Mouse (Mus musculus) kidney, postnatal 14 days (tissue): ENCODE results near the gene Zfp991.
"Not testable (repeated sequence)": the region's sequence is repeated elsewhere in the genome, so short reads cannot be mapped to it uniquely, and the experiment has no call there.

ENCODE experiments used
- DNase-seq: peaks from one replicate; pipeline ENCODE4 v3.0.0; 2022; ENCODE audit warnings: mixed read lengths

Gene Zfp991

DNA sequence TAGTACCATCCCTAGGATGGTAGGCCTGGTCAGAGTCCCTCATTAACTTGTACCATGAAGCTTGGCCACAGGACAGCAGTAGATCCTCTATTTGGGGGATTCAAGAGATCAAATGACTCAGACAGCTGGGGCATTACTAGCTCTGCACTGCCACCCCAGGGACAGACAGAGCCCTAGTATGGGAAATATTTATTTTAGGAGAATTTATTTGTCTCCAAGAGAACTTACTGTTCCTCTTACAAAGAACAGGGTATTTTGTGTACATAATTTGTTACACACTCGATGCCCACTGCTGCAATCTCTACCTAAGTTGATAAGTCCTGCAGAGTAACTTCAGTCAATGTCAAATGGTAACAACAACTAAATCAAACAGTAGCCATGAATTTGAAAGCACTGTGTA lies 55.0 kb downstream of the Zfp991 start:
- DNase-seq = not testable (repeated sequence)

GRCm38 (mm10) chr4:147187283-147187965 lies 55.6 kb downstream of the Zfp991 start:
- DNase-seq = not testable (repeated sequence)

GRCm38 (mm10) chr4:147195186-147195585 lies 63.3 kb downstream of the Zfp991 start:
- DNase-seq = not testable (repeated sequence)

- not testable (repeated sequence) for DNase-seq
These were observed 65.4 kb downstream of the Zfp991 start for GRCm38 (mm10) chr4:147197210-147197609.

DNA sequence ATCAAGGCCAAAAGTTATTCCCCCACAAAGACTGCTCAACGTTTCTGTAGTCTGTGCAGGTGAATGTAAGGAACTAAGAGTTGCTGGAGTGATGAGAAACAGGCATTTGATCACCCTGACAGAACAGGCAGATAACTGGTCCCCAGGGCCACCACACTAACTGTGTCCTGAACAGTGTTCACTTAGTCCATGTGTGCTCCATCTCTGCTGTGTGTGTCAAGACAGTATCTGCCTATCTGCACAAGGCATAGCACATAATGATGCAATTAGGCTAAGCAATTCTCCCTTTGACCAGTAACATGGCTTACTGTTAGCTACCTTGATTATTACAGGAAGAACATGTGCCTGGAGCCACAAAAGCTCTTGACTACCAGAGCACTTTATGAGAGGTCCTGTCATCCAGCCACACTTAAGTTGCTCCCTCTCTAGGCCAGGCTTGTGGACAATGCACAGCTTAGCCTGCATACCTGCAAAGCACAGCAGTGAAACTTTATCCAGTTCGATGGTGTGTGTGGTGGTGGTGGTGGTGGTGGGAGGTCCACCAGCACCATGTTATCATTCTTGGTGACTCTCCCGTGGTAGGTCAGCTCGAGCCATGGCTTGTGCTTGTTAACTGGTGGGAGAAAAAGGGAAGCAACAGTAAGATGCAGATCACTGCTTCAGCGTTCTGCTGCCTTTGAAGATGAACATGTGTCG lies 67.4 kb downstream of the Zfp991 start:
- DNase-seq = not testable (repeated sequence)

DNA sequence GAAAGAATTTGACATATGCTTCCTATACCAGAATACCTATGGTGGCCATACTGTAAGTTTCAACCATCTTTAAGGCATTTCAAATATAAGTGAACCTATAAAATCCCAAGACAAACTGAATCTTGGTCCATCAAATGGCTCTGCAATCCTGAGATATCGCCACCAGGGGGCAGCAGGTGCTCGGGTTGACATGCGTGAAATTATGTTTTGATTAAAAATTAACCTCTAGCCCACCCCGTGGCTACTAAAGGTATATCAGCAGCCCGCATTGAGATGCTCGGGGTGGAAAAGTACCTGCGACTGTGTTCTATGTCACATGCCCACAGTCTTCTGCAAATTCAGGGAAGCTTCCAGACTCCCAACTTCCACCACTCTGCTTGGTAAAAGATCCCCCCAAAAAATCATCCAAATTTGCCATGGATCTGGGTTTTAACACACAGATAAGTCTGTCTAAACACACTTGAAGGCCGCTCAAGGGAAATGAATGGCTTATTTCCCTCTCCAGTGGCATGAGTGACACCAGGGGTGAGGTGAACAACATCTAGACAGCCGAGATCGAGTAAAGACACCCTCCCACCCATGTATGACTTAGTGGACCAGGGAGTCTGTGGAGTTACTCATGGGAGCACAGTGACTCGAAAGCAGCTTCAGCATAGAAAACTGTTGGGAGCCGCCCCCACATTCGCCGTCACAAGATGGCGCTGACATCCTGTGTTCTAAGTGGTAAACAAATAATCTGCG lies 70.3 kb downstream of the Zfp991 start:
- DNase-seq = not testable (repeated sequence)

DNA sequence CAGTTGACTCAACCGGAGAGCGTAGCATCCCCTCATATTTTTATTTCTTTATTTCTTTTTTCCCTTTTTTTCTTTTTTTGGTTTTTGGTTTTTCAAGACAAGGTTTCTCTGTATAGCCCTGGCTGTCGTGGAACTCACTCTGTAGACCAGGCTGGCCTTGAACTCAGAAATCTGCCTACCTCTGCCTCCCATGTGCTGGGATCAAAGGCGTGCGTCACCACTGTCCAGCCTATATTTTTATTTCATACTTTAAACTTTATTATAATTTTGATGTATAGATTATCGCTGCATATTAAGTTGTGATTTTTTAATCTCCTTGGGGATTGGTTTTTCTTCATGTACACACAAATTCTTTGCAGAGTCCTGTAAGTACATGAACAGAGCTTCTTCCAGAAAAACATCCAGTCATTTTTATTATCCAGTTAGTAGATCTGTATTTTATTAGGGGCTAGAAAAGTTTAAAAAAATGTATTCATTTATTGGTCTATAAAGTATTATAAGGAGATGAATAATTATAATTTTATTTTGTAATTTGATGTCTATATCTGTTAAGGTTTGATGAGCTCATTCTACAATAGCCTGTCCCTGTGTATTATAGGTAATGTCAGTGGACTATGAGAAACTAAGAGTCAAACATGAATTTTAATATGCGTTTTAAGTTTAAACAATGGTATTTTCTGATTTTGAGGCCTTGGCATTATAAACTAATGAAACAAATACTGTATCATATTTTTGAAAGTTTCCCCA lies 80.5 kb downstream of the Zfp991 start:
- not testable (repeated sequence) for DNase-seq

DNA sequence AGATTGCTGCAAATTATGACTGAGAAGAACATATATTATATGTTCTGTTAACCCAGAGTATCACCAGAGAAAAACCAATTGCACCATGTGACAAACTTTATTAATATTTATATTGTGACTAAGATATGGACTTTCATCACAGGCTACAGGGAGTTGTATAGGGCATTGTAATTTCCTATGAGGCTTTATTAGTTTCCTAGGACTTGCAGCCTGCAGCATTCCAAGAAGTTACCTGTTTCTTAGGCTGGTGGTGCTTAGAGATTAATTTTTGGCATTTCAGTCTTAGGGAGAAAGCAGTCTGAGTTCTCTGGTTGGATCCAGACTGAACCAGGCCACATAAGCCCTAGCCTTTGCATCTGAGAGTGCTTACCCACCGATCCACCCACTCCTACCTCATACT lies 82.4 kb downstream of the Zfp991 start:
- DNase-seq = not testable (repeated sequence)

- not testable (repeated sequence) for DNase-seq
These were observed 85.8 kb downstream of the Zfp991 start for GRCm38 (mm10) chr4:147217676-147218075.

DNA sequence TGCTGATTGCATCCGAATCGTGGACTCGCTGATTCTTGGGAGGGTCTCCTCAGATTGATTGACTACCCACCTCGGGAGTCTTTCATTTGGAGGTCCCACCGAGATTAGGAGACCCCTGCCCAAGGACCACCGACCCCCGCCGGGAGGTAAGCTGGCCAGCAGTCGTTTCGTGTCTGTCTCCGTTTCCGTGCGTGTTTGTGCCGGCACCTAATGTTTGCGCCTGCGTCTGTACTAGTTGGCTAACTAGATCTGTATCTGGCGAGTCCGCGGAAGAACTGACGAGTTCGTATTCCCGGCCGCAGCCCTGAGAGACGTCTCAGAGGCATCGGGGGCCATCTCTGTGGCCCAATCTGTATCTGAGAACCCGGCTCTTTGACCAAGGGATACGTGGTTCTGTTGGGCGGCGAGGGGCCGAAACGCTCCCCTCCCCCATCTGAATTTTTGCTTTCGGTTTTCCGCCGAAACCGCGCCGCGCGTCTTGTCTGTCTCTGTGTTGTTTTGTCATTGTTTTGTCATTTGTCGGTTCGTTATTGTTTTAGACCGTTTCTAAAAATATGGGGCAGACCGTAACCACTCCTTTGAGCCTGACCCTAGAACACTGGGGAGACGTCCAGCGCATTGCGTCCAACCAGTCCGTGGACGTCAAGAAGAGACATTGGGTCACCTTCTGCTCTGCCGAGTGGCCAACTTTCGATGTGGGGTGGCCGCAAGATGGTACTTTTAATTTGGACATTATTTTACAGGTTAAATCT lies 87.7 kb downstream of the Zfp991 start:
- peak; percentile 24 for DNase-seq

GRCm38 (mm10) chr4:147220226-147220625 lies 88.4 kb downstream of the Zfp991 start:
- DNase-seq = not testable (repeated sequence)

DNA sequence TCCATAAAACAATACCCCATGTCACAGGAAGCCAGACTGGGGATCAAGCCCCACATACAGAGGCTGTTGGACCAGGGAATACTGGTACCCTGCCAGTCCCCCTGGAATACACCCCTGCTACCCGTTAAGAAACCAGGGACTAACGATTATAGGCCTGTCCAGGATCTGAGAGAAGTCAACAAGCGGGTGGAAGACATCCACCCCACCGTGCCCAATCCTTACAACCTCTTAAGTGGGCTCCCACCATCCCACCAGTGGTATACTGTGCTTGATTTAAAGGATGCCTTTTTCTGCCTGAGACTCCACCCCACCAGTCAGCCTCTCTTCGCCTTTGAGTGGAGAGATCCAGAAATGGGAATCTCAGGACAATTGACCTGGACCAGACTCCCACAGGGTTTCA lies 90.2 kb downstream of the Zfp991 start:
- peak; percentile 23 for DNase-seq

DNA sequence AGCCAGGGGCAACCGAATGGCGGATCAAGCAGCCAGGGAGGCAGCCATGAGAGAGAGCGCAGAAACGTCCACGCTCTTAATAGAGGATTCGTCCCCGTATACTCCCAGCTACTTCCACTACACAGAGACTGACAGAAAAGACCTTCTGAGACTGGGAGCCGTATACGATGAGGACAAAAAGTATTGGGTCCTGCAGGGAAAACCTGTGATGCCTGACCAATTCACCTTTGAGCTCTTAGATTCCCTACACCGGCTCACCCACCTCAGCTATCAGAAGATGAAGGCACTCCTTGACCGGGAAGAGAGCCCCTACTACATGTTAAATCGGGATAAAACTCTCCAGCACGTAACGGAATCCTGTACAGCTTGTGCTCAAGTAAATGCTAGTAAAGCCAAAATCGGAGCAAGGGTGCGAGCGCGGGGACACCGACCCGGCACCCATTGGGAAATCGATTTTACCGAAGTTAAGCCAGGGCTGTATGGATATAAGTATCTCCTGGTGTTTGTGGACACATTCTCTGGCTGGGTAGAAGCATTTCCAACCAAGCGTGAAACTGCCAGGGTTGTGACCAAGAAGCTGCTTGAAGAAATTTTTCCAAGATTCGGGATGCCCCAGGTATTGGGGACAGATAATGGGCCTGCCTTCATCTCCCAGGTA lies 92.1 kb downstream of the Zfp991 start:
- peak; percentile 19 for DNase-seq

- DNase-seq = not testable (repeated sequence)
These were observed 93.8 kb downstream of the Zfp991 start for GRCm38 (mm10) chr4:147225616-147226015.

DNA sequence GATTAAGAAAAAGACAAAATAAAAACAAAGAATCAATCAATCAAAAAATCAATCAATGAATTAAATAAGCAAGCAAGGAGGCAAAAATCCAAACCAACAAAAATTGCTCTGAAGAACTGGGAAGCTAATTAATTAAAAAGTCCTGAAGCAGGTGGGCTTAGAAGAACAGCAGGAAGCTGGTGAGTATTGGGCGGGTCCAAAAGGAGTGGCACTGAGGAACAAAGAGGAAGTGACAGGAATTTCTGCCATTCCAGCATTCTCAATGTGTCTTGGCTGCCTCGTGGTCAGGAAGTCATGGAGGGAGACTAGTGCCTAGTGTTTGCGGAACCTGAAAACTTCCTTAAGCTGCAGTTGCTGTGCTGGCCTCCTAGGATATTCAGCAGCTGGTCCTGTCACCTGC lies 98.2 kb downstream of the Zfp991 start:
- DNase-seq = not testable (repeated sequence)
